ENCODE assay signal across 8 mouse cellular contexts in the genomic region with DNA sequence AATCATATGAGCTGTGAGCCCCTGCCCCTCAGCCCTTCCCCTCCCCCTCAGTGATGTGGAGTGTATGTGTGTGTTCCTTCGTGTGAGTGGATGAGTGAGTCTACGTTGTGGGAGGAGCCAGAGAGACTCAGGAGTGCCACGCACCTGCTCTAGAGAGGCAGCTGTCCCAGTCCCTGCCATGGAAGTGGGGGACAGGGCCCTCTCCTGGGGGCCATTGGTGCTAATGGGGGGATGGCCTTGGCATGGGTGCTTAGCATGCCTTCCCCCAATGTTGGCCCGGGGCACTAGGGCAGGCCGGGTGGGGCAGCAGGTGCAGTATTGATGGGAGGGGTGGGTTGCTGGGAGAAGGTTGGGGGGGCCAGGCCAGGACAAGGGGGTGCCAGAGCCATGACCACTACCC. TPM values are rescaled to one million over a fixed set of nuclear protein-coding genes. Genes with fewer than 3 reads are reported as not detected.
DNase-seq lines count a peak whose midpoint lies in the region; ATAC-seq lines count a peak whose summit lies in the region.

No protein-coding gene starts in this region.

- H3K36me3 ChIP-seq in limb, embryonic 12.5 days: peaks cover 67% of the 10 kb centered on the region
- H3K36me3 ChIP-seq in stomach, embryonic 15.5 days: peaks cover 42% of the 10 kb centered on the region

- no peak overlapping the region for H3K27ac ChIP-seq in limb, embryonic 12.5 days
- H3K27ac ChIP-seq in stomach, embryonic 15.5 days: peak overlapping the region; percentile 41; the same call in 1 of the 2 replicates

- H3K9me3 ChIP-seq in limb, embryonic 12.5 days: no peaks in the 10 kb centered on the region
- H3K9me3 ChIP-seq in stomach, embryonic 15.5 days: no peaks in the 10 kb centered on the region

- DNase-seq in cerebellum, postnatal 25 days: peak; percentile 36 to 43
- no peak for DNase-seq in cerebellum, adult 11 months
- peak; percentile 37 to 59 for DNase-seq in right cerebral cortex, postnatal 10 days (ENCODE audit: low spot score in 2 of 2)
- DNase-seq in right cerebral cortex, postnatal 36 days (ENCODE audit: low spot score in 2 of 2): no peak
- DNase-seq in frontal cortex, postnatal 25 days (ENCODE audit: low spot score in 2 of 2): no peak
- no peak for DNase-seq in testis, postnatal 10 days (ENCODE audit: low spot score)

- WGBS in limb, embryonic 12.5 days: 48% methylated on average over 5 of the region's 5 CpGs
- 49% methylated on average over 5 of the region's 5 CpGs for WGBS in stomach, embryonic 15.5 days

- H3K4me3 ChIP-seq in limb, embryonic 12.5 days (replicated peaks): no peak overlapping the region
- no peak overlapping the region for H3K4me3 ChIP-seq in stomach, embryonic 15.5 days (replicated peaks)

- no peaks in the 10 kb centered on the region for H3K27me3 ChIP-seq in limb, embryonic 12.5 days
- no peaks in the 10 kb centered on the region for H3K27me3 ChIP-seq in stomach, embryonic 15.5 days (replicated peaks)

- peak overlapping the region; percentile 32 for H3K4me2 ChIP-seq in limb, embryonic 12.5 days
- H3K4me2 ChIP-seq in stomach, embryonic 15.5 days: 0 out of 2 replicates have a peak overlapping the region, but pooled peaks have one; percentile 43

- ATAC-seq in limb, embryonic 12.5 days (ENCODE audit: insufficient number of reproducible peaks, insufficient read depth, low FRiP score, low TSS enrichment, low read depth): no peak
- no peak for ATAC-seq in stomach, embryonic 15.5 days (ENCODE audit: insufficient read depth, low FRiP score, low read depth)

- peaks cover 36% of the 10 kb centered on the region for H3K4me1 ChIP-seq in limb, embryonic 12.5 days (replicated peaks)
- peaks cover 56% of the 10 kb centered on the region for H3K4me1 ChIP-seq in stomach, embryonic 15.5 days

- peak overlapping the region; percentile 37; the same call in 1 of the 2 replicates for H3K9ac ChIP-seq in limb, embryonic 12.5 days (replicated peaks)
- H3K9ac ChIP-seq in stomach, embryonic 15.5 days: no peak overlapping the region

RNA-seq across cellular contexts. Expression of a gene that starts 8.3 kb away (rescaled TPM):
- polyA plus RNA-seq in limb, embryonic 12.5 days (2016; fragmentation: Nextera tagmentation; extraction: Ambion mirVana): 0.79 and 1.0 TPM in 2 replicates
- polyA plus RNA-seq in stomach, embryonic 15.5 days (2015; fragmentation: Nextera tagmentation; extraction: Ambion mirVana): 2.4 and 2.5 TPM in 2 replicates

RNA-seq across cellular contexts. Expression of a gene that starts 26.4 kb away (rescaled TPM):
- 22.3 and 24.9 TPM in 2 replicates for polyA plus RNA-seq in limb, embryonic 12.5 days (2016; fragmentation: Nextera tagmentation; extraction: Ambion mirVana)
- 42.7 and 44.7 TPM in 2 replicates for polyA plus RNA-seq in stomach, embryonic 15.5 days (2015; fragmentation: Nextera tagmentation; extraction: Ambion mirVana)

RNA-seq across cellular contexts. Expression of a gene that starts 28.5 kb away (rescaled TPM):
- polyA plus RNA-seq in limb, embryonic 12.5 days (2016; fragmentation: Nextera tagmentation; extraction: Ambion mirVana): 32.7 and 35.3 TPM in 2 replicates
- 23.0 and 23.6 TPM in 2 replicates for polyA plus RNA-seq in stomach, embryonic 15.5 days (2015; fragmentation: Nextera tagmentation; extraction: Ambion mirVana)

RNA-seq across cellular contexts. Expression of a gene that starts 37.6 kb away (rescaled TPM):
- 74.4 and 79.3 TPM in 2 replicates for polyA plus RNA-seq in limb, embryonic 12.5 days (2016; fragmentation: Nextera tagmentation; extraction: Ambion mirVana)
- polyA plus RNA-seq in stomach, embryonic 15.5 days (2015; fragmentation: Nextera tagmentation; extraction: Ambion mirVana): 36.4 and 39.7 TPM in 2 replicates

RNA-seq across cellular contexts. Expression of a gene that starts 37.9 kb away (rescaled TPM):
- polyA plus RNA-seq in limb, embryonic 12.5 days (2016; fragmentation: Nextera tagmentation; extraction: Ambion mirVana): 48.1 and 54.1 TPM in 2 replicates
- 31.7 and 35.3 TPM in 2 replicates for polyA plus RNA-seq in stomach, embryonic 15.5 days (2015; fragmentation: Nextera tagmentation; extraction: Ambion mirVana)

Comparison
In these comparisons a context has a peak if more than half of its experiments do, and no peak if none do; other contexts are left out.
1. DNase-seq: peak in cerebellum, postnatal 25 days (2 of 2) and right cerebral cortex, postnatal 10 days (2 of 2); none in cerebellum, adult 11 months (single experiment), right cerebral cortex, postnatal 36 days (0 of 2), frontal cortex, postnatal 25 days (0 of 2) and testis, postnatal 10 days (single experiment).